Mouse (Mus musculus) forebrain, postnatal 0 days (tissue): ENCODE measurements around the gene Bhlha9. TPM values are rescaled to one million over a fixed set of nuclear protein-coding genes. Genes with fewer than 3 reads are reported as not detected.
A peak's percentile ranks its signal among the peaks of the same experiment; 100 is the strongest.

Experiments
- ATAC-seq: fragments of 200-750 bp; cut with Nextera tagmentation; 2 replicates; pipeline ENCODE4 v1.8.0; 2017; ENCODE audit warnings: mild to moderate bottlenecking, moderate library complexity
- DNase-seq: peaks from one replicate; pipeline ENCODE4 v3.0.0-alpha.2; 2015
- H3K27ac ChIP-seq: fragments of 300-500 bp; sonication (generic); 2 replicates; pipeline ENCODE4 v1.5.1; 2014; ENCODE audit warnings: low read depth, mild to moderate bottlenecking, antibody characterized with exemption, low read length, moderate library complexity, mixed read lengths
- H3K27me3 ChIP-seq: fragments of 300-500 bp; sonication (generic); 2 replicates; pipeline ENCODE4 v1.6.1; 2014; ENCODE audit warnings: mild to moderate bottlenecking, low read length, mixed read lengths; ENCODE audit not compliant: insufficient read depth
- H3K36me3 ChIP-seq: fragments of 300-500 bp; sonication (generic); 2 replicates; pipeline ENCODE4 v1.6.1; 2014; ENCODE audit warnings: mild to moderate bottlenecking, moderate library complexity; ENCODE audit not compliant: insufficient read depth
- H3K4me1 ChIP-seq: fragments of 300-500 bp; sonication (generic); 2 replicates; pipeline ENCODE4 v1.6.1; 2014; ENCODE audit warnings: antibody characterized with exemption; ENCODE audit not compliant: insufficient read depth
- H3K4me2 ChIP-seq: fragments of 300-500 bp; sonication (generic); 2 replicates; pipeline ENCODE4 v1.6.1; 2014; ENCODE audit warnings: low read depth, mild to moderate bottlenecking, moderate library complexity
- H3K4me3 ChIP-seq: fragments of 300-500 bp; sonication (generic); 2 replicates; pipeline ENCODE4 v1.5.1; 2014; ENCODE audit warnings: low read depth, low read length, mixed read lengths
- H3K9ac ChIP-seq: fragments of 300-500 bp; sonication (generic); 2 replicates; pipeline ENCODE4 v1.6.1; 2014; ENCODE audit warnings: mild to moderate bottlenecking
- H3K9me3 ChIP-seq: fragments of 300-500 bp; sonication (generic); 2 replicates; pipeline ENCODE4 v1.6.1; 2016; ENCODE audit warnings: low read length
- CTCF ChIP-seq: sonication (generic); IDR thresholded peaks from 2 replicates; pipeline ENCODE4 v1.5.1; 2016; ENCODE audit warnings: antibody characterized with exemption, control low read depth, low read depth
- WGBS: fragments of 180-500 bp; shearing (Covaris S2); extraction: QIAGEN DNeasy Blood & Tissue Kit; methylation state at CpG from one replicate; pipeline ENCODE4 v1.1.7; 2014; 5-methylcytosine and 5-hydroxymethylcytosine counted together
- polyA plus RNA-seq: library from polyadenylated mRNA; unstranded; fragments of >200 nt; fragmentation: Nextera tagmentation; extraction: Ambion mirVana; gene quantifications from 2 replicates; pipeline ENCODE4 v1.2.1, GENCODE M21; 2015
- total RNA-seq: library from RNA; depleted of rRNA; stranded (reverse); fragments of >200 nt; gene quantifications from 2 replicates; pipeline ENCODE4 v1.2.3, GENCODE M21; 2014

Gene Bhlha9
- total and polyA plus RNA-seq, 2 experiments from 2014 or later = 0.62 to 1.8 TPM

GRCm38 (mm10) chr11:76659138-76659930 lies 12.9 kb upstream of the Bhlha9 start:
- Histone ChIP-seq H3K4me1 (no peaks in the 10 kb centered on the region), H3K9ac (no peak overlapping the region), H3K9me3 (no peaks in the 10 kb centered on the region), H3K27ac (no peak overlapping the region), H3K4me3 (no peak overlapping the region), H3K27me3 (no peaks in the 10 kb centered on the region), H3K36me3 (no peaks in the 10 kb centered on the region), H3K4me2 (no peak overlapping the region)
- no peak for ATAC-seq
- no peak for TF ChIP-seq CTCF
- DNase-seq = no peak
- WGBS = 79% methylated on average over 14 of the region's 14 CpGs

DNA sequence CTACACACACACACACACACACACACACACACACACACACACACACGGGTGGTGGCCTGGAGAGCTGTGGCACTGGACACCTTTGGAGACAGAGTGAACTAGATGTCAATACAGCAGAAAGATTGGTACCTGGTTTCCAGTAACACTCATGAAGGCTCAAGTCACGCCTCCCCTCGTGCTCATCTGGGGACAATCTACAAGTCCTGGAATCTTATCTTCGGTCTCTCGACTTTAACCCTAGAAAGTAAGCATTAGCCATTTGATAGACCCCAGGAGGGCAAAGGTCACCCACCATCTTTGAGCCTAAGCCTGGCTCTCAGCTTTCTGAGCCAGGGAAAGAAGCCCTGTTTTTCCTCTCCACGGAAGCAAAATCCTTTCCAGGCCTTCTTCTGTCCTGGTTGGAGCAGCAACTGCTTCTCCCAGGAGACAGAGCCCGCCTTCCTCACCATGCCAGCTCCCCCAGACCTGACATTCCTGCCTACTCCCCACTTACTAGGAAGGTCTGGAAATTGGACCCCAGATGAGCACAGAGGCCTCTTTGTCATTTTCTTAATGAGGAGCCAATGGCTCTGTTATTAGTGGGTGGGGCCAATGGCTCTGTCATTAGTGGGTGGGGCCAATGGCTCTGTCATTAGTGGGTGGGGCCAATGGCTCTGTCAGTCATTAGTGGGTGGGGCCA lies 10.3 kb upstream of the Bhlha9 start:
- Histone ChIP-seq H3K9me3 (no peaks in the 10 kb centered on the region), H3K36me3 (no peaks in the 10 kb centered on the region), H3K4me2 (no peak overlapping the region), H3K27ac (no peak overlapping the region), H3K9ac (no peak overlapping the region), H3K4me3 (no peak overlapping the region), H3K27me3 (no peaks in the 10 kb centered on the region), H3K4me1 (no peaks in the 10 kb centered on the region)
- no peak for TF ChIP-seq CTCF
- DNase-seq (no peak), ATAC-seq (no peak)
- WGBS = 76% methylated on average over 7 of the region's 7 CpGs

DNA sequence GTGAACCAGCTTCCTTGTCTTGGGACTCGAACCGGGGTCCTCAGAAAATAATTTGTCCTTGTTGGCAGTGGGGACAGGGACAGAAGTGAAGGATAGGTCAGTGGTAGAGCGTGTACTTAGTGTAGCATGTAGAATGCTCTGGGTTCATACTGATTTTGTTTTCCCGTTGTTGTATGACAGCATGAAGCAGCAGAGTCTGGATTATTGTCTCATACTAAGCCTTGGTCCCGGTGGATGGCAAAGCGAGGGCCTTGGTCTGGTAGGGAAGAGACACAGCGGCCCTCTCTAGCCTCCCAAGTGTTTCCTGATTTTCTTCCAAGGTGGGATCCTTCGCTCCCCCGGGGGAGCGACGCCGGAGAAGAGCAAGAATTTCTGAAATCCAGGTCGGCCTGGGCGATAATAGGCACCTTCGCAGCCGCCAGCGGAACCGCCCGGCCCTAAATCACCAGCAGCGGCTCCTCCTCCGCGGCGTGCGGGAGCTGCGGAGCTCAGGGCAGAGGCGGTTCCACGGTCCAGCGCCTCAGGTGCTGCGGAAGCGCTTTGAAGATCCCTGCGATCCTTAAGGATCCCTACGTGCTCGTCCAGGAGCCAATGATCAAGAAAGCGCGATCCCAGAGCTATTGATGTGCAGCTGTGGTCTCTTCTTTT lies 6.1 kb upstream of the Bhlha9 start:
- Histone ChIP-seq H3K9ac (peak overlapping the region; percentile 45), H3K4me2 (peak overlapping the region; percentile 63), H3K4me1 (no peaks in the 10 kb centered on the region), H3K27me3 (peaks cover 16% of the 10 kb centered on the region), H3K4me3 (peak overlapping the region; percentile 34), H3K36me3 (no peaks in the 10 kb centered on the region), H3K27ac (no peak overlapping the region), H3K9me3 (no peaks in the 10 kb centered on the region)
- ATAC-seq (no peak), DNase-seq (no peak)
- TF ChIP-seq CTCF = no peak
- WGBS = 9% methylated on average over 35 of the region's 35 CpGs

DNA sequence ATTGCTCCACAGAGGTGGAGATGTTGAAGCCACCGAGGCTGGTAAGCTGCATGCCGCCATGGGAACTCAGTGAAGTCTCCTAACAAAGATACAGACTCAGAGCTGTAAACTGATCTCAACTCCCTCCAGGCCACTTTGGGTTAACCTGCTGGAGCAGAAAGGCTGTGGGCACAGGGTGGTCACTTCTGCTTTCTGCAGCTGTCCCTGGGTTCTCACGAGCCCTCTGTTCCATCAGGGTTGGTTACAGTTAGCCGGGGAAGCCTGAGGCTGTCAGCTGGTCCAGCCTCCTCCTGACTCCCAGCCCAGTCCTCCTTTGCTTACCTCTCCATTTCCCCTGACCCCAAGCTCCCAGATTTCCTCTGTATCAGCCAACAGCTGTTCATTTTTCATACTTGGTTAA lies 4.5 kb upstream of the Bhlha9 start:
- 35% methylated on average over 4 of the region's 4 CpGs for whole genome bisulfite sequencing
- no peak for TF ChIP-seq CTCF

GRCm38 (mm10) chr11:76672561-76673384 lies 503 bp downstream of the Bhlha9 start:
- Histone ChIP-seq H3K9ac (peak overlapping the region; percentile 62), H3K27ac (no peak overlapping the region), H3K4me1 (peaks cover 10% of the 10 kb centered on the region), H3K36me3 (no peaks in the 10 kb centered on the region), H3K27me3 (peaks cover 44% of the 10 kb centered on the region), H3K9me3 (no peaks in the 10 kb centered on the region), H3K4me2 (peak overlapping the region; percentile 84), H3K4me3 (peak overlapping the region; percentile 36)
- DNase-seq = peak; percentile 68
- TF ChIP-seq CTCF = no peak
- 3% methylated on average over 64 of the region's 64 CpGs for WGBS
- ATAC-seq = peak; percentile 77

More for the DNA sequence above, 4.5 kb upstream of the Bhlha9 start:
- peaks cover 27% of the 10 kb centered on the region for H3K27me3 ChIP-seq
- DNase-seq (no peak), ATAC-seq (no peak)
- H3K9me3 ChIP-seq = no peaks in the 10 kb centered on the region
- no peak overlapping the region for H3K4me2 ChIP-seq
- no peak overlapping the region for H3K4me3 ChIP-seq
- H3K4me1 ChIP-seq = peaks cover 7% of the 10 kb centered on the region
- no peaks in the 10 kb centered on the region for H3K36me3 ChIP-seq
- H3K27ac ChIP-seq = no peak overlapping the region
- H3K9ac ChIP-seq = no peak overlapping the region

DNA sequence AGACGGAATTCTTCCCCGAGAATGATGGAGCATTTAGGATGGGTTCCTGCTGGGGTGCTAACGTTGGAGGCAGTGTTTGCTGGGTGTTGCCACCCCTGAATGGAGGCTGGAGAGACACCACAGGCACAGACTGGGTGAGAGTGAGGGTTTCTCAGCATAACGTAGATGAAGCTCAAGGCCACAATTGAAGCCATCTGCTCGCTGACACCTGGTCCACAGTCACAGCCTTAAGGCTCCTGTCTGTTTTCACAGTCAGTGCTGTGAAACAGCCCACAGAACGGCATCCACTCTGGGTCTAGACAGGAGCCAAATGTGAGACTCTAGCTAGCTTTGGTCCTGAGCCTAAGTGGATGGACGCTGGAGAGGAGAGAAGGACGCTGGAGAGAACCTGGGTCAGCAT lies 1.9 kb downstream of the Bhlha9 start:
- no peaks in the 10 kb centered on the region for H3K9me3 ChIP-seq
- no peak overlapping the region for H3K4me2 ChIP-seq
- TF ChIP-seq CTCF = no peak
- peaks cover 44% of the 10 kb centered on the region for H3K27me3 ChIP-seq
- H3K4me1 ChIP-seq = peaks cover 10% of the 10 kb centered on the region
- no peaks in the 10 kb centered on the region for H3K36me3 ChIP-seq
- no peak overlapping the region for H3K27ac ChIP-seq
- ATAC-seq (no peak), DNase-seq (no peak)
- no peak overlapping the region for H3K9ac ChIP-seq
- WGBS = 55% methylated on average over 8 of the region's 8 CpGs
- H3K4me3 ChIP-seq = no peak overlapping the region
